Mouse (Mus musculus) G1E (cell line): ENCODE measurements around the gene Ndufa1. TPM values are rescaled to one million over a fixed set of nuclear protein-coding genes. Genes with fewer than 3 reads are reported as not detected.

Experiments used
- ATAC-seq: 2 replicates; pipeline ENCODE4 v1.8.0; 2016; ENCODE audit warnings: mild to moderate bottlenecking; ENCODE audit not compliant: insufficient number of reproducible peaks, poor library complexity, low FRiP score, severe bottlenecking; ENCODE audit errors: extremely low read depth
- DNase-seq: peaks from one replicate; pipeline ENCODE4 v3.0.0; 2012; ENCODE audit warnings: low spot score
- H3K27me3 ChIP-seq: 2 replicates; pipeline ENCODE4 v1.6.1; 2012; ENCODE audit warnings: mild to moderate bottlenecking, low read length, inconsistent platforms; ENCODE audit not compliant: insufficient read depth
- H3K36me3 ChIP-seq: replicated peaks from 2 replicates; pipeline ENCODE3; 2012; ENCODE audit warnings: mild to moderate bottlenecking, inconsistent platforms
- H3K4me1 ChIP-seq: 2 replicates; pipeline ENCODE4 v1.6.1; 2012; ENCODE audit warnings: low read depth, low read length, inconsistent platforms, mixed read lengths; ENCODE audit not compliant: insufficient read depth
- H3K4me3 ChIP-seq: 2 replicates; pipeline ENCODE4 v1.5.1; 2012; ENCODE audit warnings: low read depth, mild to moderate bottlenecking, inconsistent platforms, low read length, moderate library complexity, mixed read lengths
- H3K9me3 ChIP-seq: replicated peaks from 2 replicates; pipeline ENCODE4 v1.6.1; 2012; ENCODE audit warnings: inconsistent platforms
- CTCF ChIP-seq: IDR thresholded peaks from 2 replicates; pipeline ENCODE4 v1.5.1; 2012; ENCODE audit warnings: low read depth, low read length, inconsistent platforms, mixed read lengths
- GATA1 ChIP-seq: IDR thresholded peaks from 2 replicates; pipeline ENCODE4 v1.6.1; 2012; ENCODE audit warnings: borderline replicate concordance, low read length, inconsistent platforms, mixed read lengths
- GATA2 ChIP-seq: IDR thresholded peaks from 2 replicates; pipeline ENCODE4 v1.6.1; 2012; ENCODE audit warnings: low read depth, low read length, inconsistent platforms, borderline replicate concordance
- POLR2AphosphoS5 ChIP-seq: IDR thresholded peaks from 2 replicates; pipeline ENCODE4 v1.6.1; 2012; ENCODE audit warnings: low read depth, low read length, inconsistent platforms; ENCODE audit not compliant: insufficient replicate concordance
- TAL1 ChIP-seq: conservative IDR thresholded peaks from 2 replicates; pipeline ENCODE4 v1.6.1; 2012; ENCODE audit warnings: low read depth, low read length, inconsistent platforms, mixed read lengths
- polyA plus RNA-seq: library from polyadenylated mRNA; stranded (reverse); fragments of >175 nt; gene quantifications from 2 replicates; pipeline ENCODE4 v1.2.3, GENCODE M21; 2012
- total RNA-seq, 2 experiments: library from RNA; stranded (forward) in 1 of 2; stranded (reverse) in 1 of 2; fragments of 200-1000 nt in 1 of 2; fragments of >200 nt in 1 of 2; fragmentation: Nextera tagmentation in 1 of 2; gene quantifications; 2 replicates each; pipeline ENCODE4 v1.2.3; 2014 to 2017

The Ndufa1 gene
- total and polyA plus RNA-seq, 3 experiments: 40.3 to 351 (median 249) TPM

DNA sequence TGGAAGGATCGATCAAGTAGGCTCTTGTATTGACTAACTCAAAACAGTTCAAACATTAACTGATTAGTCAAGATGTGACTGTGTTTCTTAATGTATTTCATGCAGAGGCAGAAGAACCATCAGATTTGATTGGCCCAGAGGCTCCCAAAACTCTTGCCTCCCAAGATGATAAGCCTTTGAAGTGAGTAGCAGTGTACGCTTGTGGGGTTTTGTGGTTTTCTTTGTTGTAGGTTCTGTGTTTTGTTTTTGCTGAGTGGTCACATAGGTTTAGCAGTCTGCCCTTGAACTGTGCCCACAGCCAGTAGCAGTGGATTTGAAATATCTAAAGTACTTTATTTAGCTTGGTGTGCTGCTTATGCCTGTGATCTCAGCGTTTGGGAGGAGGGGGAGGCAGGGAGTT is 49.2 kb downstream of the Ndufa1 start:
- no peak for DNase-seq
- peaks cover 63% of the 10 kb centered on the region for H3K36me3 ChIP-seq

More for the DNA sequence above, 49.2 kb downstream of the Ndufa1 start:
- H3K9me3 ChIP-seq: no peaks in the 10 kb centered on the region
- no peaks in the 10 kb centered on the region for H3K27me3 ChIP-seq
- TF ChIP-seq CTCF (no peak), TAL1 (no peak), POLR2AphosphoS5 (no peak), GATA1 (no peak), GATA2 (no peak)
- H3K4me1 ChIP-seq: no peaks in the 10 kb centered on the region
- H3K4me3 ChIP-seq: no peak overlapping the region
- no peak for ATAC-seq

Other genes with a start within 250 kb of the Ndufa1 start
- gene Sept6, start 199.4 kb downstream of the Ndufa1 start, total RNA-seq (2014; fragmentation: Nextera tagmentation): 52.4 and 58.8 TPM in 2 replicates
- 14.2 and 16.0 TPM in 2 replicates for gene Sept6, start 199.4 kb downstream of the Ndufa1 start, total RNA-seq (2017)
- gene Sept6, start 199.4 kb downstream of the Ndufa1 start, polyA plus RNA-seq: 4.2 and 10.7 TPM in 2 replicates
- gene Sowahd, start 142.3 kb downstream of the Ndufa1 start, total RNA-seq (2014; fragmentation: Nextera tagmentation): not detected in 2 replicates
- 0.05 TPM in 1 of 2 replicates, not detected in the other for gene Sowahd, start 142.3 kb downstream of the Ndufa1 start, total RNA-seq (2017)
- not detected in 2 replicates for gene Sowahd, start 142.3 kb downstream of the Ndufa1 start, polyA plus RNA-seq
- 335 and 381 TPM in 2 replicates for gene Rpl39, start 105.8 kb downstream of the Ndufa1 start, total RNA-seq (2014; fragmentation: Nextera tagmentation)
- 3,274 and 3,292 TPM in 2 replicates for gene Rpl39, start 105.8 kb downstream of the Ndufa1 start, total RNA-seq (2017)
- 408 and 436 TPM in 2 replicates for gene Rpl39, start 105.8 kb downstream of the Ndufa1 start, polyA plus RNA-seq
- gene Upf3b, start 80.8 kb downstream of the Ndufa1 start, total RNA-seq (2014; fragmentation: Nextera tagmentation): 78.1 and 90.1 TPM in 2 replicates
- gene Upf3b, start 80.8 kb downstream of the Ndufa1 start, total RNA-seq (2017): 30.5 and 43.4 TPM in 2 replicates
- 5.2 and 13.3 TPM in 2 replicates for gene Upf3b, start 80.8 kb downstream of the Ndufa1 start, polyA plus RNA-seq
- gene Nkap, start 64.4 kb downstream of the Ndufa1 start, total RNA-seq (2014; fragmentation: Nextera tagmentation): 48.7 and 52.5 TPM in 2 replicates
- 27.5 and 38.5 TPM in 2 replicates for gene Nkap, start 64.4 kb downstream of the Ndufa1 start, total RNA-seq (2017)
- 10.3 and 10.7 TPM in 2 replicates for gene Nkap, start 64.4 kb downstream of the Ndufa1 start, polyA plus RNA-seq
- not detected in 2 replicates for gene Akap14, start 22.3 kb downstream of the Ndufa1 start, total RNA-seq (2014; fragmentation: Nextera tagmentation)
- 0.06 TPM in 1 of 2 replicates, not detected in the other for gene Akap14, start 22.3 kb downstream of the Ndufa1 start, total RNA-seq (2017)
- gene Akap14, start 22.3 kb downstream of the Ndufa1 start, polyA plus RNA-seq: not detected in 2 replicates
- 3.9 and 5.0 TPM in 2 replicates for gene Rnf113a1, start 82 bp upstream of the Ndufa1 start, total RNA-seq (2014; fragmentation: Nextera tagmentation)
- gene Rnf113a1, start 82 bp upstream of the Ndufa1 start, total RNA-seq (2017): 4.5 and 8.7 TPM in 2 replicates
- 7.8 and 8.2 TPM in 2 replicates for gene Rnf113a1, start 82 bp upstream of the Ndufa1 start, polyA plus RNA-seq
- gene Gm9, start 19.9 kb upstream of the Ndufa1 start, total RNA-seq (2014; fragmentation: Nextera tagmentation): not detected in 2 replicates
- not detected in 2 replicates for gene Gm9, start 19.9 kb upstream of the Ndufa1 start, total RNA-seq (2017)
- not detected in 2 replicates for gene Gm9, start 19.9 kb upstream of the Ndufa1 start, polyA plus RNA-seq
- gene Rhox1, start 31.1 kb upstream of the Ndufa1 start, total RNA-seq (2014; fragmentation: Nextera tagmentation): not detected in 2 replicates
- gene Rhox1, start 31.1 kb upstream of the Ndufa1 start, total RNA-seq (2017): not detected in 2 replicates
- gene Rhox1, start 31.1 kb upstream of the Ndufa1 start, polyA plus RNA-seq: not detected in 2 replicates
- gene Rhox2a, start 53.8 kb upstream of the Ndufa1 start, total RNA-seq (2014; fragmentation: Nextera tagmentation): not detected in 2 replicates
- 0.22 TPM in 1 of 2 replicates, not detected in the other for gene Rhox2a, start 53.8 kb upstream of the Ndufa1 start, total RNA-seq (2017)
- not detected in 2 replicates for gene Rhox2a, start 53.8 kb upstream of the Ndufa1 start, polyA plus RNA-seq
- gene Rhox3a, start 58.8 kb upstream of the Ndufa1 start, total RNA-seq (2014; fragmentation: Nextera tagmentation): not detected in 2 replicates
- gene Rhox3a, start 58.8 kb upstream of the Ndufa1 start, total RNA-seq (2017): not detected in 2 replicates
- not detected in 2 replicates for gene Rhox3a, start 58.8 kb upstream of the Ndufa1 start, polyA plus RNA-seq
- gene Rhox4a, start 74.2 kb upstream of the Ndufa1 start, total RNA-seq (2014; fragmentation: Nextera tagmentation): not detected in 2 replicates
- gene Rhox4a, start 74.2 kb upstream of the Ndufa1 start, total RNA-seq (2017): not detected in 2 replicates
- gene Rhox4a, start 74.2 kb upstream of the Ndufa1 start, polyA plus RNA-seq: not detected in 2 replicates
- not detected in 2 replicates for gene Rhox3a2, start 188.9 kb upstream of the Ndufa1 start, total RNA-seq (2014; fragmentation: Nextera tagmentation)
- gene Rhox3a2, start 188.9 kb upstream of the Ndufa1 start, total RNA-seq (2017): 0.22 TPM in 1 of 2 replicates, not detected in the other
- not detected in 2 replicates for gene Rhox3a2, start 188.9 kb upstream of the Ndufa1 start, polyA plus RNA-seq
- gene Rhox4a2, start 199.7 kb upstream of the Ndufa1 start, total RNA-seq (2014; fragmentation: Nextera tagmentation): not detected in 2 replicates
- not detected in 2 replicates for gene Rhox4a2, start 199.7 kb upstream of the Ndufa1 start, total RNA-seq (2017)
- gene Rhox4a2, start 199.7 kb upstream of the Ndufa1 start, polyA plus RNA-seq: not detected in 2 replicates
- not detected in 2 replicates for gene Rhox2b, start 220.9 kb upstream of the Ndufa1 start, total RNA-seq (2014; fragmentation: Nextera tagmentation)
- 0.33 TPM in 1 of 2 replicates, not detected in the other for gene Rhox2b, start 220.9 kb upstream of the Ndufa1 start, total RNA-seq (2017)
- not detected in 2 replicates for gene Rhox2b, start 220.9 kb upstream of the Ndufa1 start, polyA plus RNA-seq
- not detected in 2 replicates for gene Rhox4b, start 241.3 kb upstream of the Ndufa1 start, total RNA-seq (2014; fragmentation: Nextera tagmentation)
- not detected in 2 replicates for gene Rhox4b, start 241.3 kb upstream of the Ndufa1 start, total RNA-seq (2017)
- not detected in 2 replicates for gene Rhox4b, start 241.3 kb upstream of the Ndufa1 start, polyA plus RNA-seq